Mouse (Mus musculus) left cerebral cortex, postnatal 36 days (tissue): ENCODE results near the gene Slc9a9. TPM values are rescaled to one million over a fixed set of nuclear protein-coding genes. Genes with fewer than 3 reads are reported as not detected.

Experiments
- DNase-seq, 2 experiments: peaks; one replicate each; pipeline ENCODE4 v3.0.0; 2021 to 2022; ENCODE audit warnings: low spot score in 2 of 2, mixed read lengths in 1 of 2
- intact Hi-C: fragments of 180-260 bp; cut with DNase I; formaldehyde crosslinking; loops from one replicate; pipeline ENCODE4 v1.15.1; 2025
- total RNA-seq, 2 experiments: library from RNA; stranded (reverse); gene quantifications; 2 replicates each; pipeline ENCODE4 v1.2.3; 2021

Slc9a9 gene
- total RNA-seq, 2 experiments from 2014 or later, result 20.1 to 22.5 TPM

DNA sequence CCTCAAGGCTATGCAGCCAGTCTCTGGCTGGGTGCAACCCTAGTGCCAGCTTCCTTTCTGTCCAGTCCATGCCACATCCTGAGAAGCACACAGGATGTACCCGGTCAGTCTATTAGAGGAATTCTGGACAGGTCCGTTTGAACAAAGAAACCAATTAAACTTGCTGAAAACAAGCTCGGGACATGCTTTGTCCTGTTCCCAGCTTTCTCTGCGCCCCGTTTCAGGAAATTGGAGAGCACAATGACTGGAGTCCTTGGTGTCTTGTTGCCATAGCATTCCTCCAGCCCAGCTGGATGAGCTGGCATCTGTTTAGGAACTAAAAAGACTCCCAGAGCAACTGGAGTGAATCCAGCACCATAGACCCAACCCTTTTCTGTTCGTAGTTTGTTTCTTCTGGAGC lies 419.3 kb downstream of the Slc9a9 start:
- peak in 1 of 2 experiments; percentile 31 for DNase-seq

DNA sequence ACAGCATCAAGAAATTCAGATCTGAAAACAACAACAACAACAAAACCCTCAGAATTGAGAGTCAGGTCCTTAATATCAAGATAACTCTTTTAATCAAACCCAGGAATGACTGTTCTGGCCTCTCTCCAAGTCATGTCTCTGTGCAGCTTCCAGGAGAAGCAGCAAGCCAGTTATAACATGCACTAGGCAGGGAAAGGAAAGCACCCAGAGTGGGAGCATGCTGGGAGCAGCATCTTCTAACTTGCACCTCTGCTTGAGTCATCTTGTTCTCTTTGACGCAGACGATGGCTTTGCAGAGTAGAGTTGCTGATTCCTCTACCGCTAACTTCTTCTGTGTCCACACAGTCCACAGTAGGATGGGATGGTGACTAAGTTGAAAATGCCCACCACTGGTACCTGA lies 426.8 kb downstream of the Slc9a9 start:
- DNase-seq, result no peak
- intact Hi-C loops, result no loop called here

More for the DNA sequence above, 419.3 kb downstream of the Slc9a9 start:
- intact Hi-C loops, result no loop called here

DNA sequence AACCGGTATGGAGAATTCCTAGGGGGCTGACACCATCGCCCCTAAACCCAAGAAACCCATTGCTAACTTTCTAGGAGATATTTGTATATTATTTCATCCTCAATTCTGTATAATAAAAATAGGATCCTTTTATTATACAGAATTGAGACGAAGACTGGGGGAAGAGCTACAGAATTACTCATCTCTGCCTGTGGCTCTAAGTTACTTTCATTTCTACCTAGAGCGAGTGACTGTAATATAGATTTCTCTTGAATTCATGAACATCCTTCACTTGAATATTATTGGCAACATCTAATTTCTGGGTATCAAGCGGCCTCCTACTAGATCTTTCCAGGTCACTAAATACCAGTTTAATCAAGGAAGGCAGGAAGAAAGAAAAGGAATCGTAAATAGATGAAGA lies 436.1 kb downstream of the Slc9a9 start:
- intact Hi-C loops, result no loop called here
- no peak for DNase-seq

DNA sequence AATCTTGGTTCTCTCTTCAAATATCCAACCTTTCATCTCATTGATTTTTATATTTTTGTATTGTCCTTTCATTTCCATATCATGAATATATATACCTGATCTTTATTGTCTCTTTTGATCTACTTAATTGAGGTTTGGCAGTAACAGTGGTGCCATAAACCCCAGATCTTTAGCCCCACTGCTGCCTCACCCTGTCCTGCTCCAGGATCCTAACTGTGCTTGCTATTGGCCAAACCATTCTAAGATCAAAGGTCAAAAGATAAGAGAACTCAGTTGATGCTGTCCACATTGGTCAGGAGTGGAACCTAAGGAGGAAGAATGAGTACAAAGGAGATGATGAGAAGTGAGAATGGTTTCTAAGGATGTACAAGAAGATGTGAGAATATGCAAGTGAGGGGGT lies 440.1 kb downstream of the Slc9a9 start:
- no peak for DNase-seq
- intact Hi-C loops, result no loop called here

DNA sequence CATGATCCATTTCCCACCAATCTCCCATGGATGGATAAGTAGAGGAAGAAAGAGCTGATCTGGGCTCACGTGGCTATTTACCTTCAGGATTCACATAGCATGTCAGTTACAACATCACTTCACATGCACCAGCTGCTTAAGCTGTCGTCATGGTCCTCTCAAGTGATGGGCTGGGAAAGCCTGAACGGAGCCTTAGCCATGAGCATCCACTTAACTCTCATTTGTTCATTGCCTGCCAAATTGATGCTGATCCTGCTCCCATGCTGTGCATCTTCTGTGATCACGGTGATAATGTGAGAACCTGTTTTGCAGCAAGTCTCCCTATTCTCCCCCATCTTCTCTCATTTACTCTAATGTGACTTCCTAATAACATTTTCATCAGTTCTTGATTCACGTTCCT lies 441.1 kb downstream of the Slc9a9 start:
- DNase-seq, result no peak
- intact Hi-C loops, result no loop called here

DNA sequence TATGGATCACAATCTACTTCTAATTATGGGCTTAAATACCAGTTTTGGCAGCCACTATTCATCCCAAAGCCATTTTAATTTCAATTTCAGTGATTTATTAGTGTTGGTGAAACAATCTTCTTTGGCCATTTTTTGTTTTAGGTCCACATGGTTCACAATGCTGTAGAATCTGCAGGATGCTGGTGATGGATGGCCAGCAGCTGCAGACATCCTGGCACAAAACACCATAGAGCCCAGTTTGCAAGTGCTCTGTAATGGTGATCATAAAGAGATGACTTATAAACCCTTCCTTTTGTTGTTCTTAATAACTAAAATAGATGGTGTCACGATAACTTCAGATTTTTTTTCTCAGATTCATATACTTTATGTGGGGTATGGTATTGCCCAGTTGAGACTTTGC lies 442.0 kb downstream of the Slc9a9 start:
- no peak for DNase-seq
- intact Hi-C loops, result no loop called here

DNA sequence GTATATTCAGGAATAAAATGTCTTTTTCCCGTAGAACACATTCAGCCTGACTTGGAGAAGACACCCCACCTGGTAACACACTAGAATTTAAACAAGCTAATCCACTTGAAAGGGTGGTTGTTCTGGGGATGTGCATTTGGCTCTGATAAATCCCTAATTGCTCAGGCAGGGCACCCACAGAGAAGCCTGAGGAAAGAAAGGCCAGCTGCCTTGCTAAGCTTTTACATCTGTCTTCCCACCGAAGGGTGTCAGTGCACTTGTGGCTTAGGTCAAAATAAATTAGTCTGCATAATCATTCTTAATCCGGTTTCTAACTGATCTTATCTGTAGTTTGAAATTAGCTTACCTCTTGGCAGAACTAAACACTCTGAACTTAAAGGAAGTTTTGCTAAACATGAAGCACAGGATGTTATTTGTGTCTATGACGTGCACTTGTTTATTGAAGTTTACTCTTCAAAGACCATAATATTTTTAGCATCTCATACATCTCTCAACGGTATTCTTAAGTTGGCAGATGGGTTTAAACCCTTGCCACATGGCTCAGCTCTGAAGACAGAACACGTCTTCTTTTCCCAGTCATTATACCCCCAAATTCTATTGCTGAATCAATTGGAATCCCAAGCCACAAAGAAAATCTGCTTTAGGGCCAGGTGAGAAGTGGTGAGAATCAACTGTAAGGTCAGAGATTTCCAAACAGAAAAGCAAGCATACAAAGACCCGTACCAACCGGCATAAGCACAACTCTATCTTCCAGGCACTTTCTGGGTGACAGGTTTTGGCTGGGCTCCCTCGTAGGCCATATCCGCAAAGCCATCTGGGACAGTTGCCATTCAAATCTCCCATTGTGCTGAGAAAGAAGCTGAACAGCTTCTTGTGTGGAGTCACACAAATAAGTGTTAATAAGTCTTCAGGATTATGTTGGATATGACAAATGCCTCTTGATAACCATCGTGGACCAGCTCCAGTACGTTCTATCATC lies 443.7 kb downstream of the Slc9a9 start:
- no peak for DNase-seq
- intact Hi-C loops, result no loop called here

DNA sequence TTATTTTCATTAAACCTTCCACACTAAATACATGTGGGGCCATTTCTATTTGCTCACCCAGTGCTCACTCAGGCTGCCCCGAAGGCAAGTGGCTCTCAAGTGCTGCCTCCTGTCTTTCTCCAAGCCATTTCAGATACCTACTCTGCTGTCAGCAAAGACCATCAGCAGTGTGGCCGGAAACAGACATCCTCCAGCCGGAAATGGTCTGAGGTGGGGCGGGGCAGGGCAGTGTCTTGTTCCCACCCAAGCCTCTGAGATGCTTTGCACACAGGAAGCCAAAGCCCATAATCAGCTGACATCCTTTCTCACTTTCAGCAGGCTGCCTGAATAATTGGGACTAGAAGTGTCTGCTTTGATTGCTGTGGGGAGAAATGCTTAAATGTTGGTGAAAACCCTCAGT lies 450.4 kb downstream of the Slc9a9 start:
- DNase-seq, result no peak
- intact Hi-C loops, result no loop called here

DNA sequence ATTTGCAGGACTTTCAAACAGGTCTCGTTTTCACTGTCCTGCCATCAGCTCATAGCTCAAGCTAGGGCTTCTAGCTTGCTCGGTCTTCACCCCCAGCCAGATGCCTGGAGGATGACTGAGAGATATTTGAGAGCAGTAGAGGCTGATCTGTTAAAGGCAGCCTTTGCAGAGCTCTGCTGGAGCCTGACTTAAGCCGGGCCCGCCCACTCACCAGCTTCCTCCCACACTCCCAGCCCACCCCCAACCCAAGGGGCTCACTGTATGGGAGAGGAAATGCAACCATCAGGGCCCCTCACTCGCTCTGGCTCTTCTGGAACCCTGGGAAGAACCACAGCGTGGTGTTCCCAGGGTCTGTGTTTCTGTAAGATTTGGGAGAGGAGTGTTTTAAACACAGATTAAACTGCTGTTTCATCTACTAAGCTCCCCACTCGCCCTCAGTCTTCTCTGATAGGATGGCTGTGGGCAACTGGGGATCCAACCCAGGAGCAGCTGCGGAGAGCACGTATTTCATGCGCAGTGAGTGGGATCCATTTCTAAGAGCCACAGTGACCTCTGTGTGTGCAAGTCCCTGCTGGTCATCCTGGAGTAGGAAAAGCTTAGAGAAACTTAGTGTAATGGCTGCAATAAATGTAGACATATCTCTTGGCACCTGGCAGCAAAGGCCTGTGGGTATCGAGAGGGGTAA lies 451.6 kb downstream of the Slc9a9 start:
- DNase-seq, result no peak
- intact Hi-C loops, result no loop called here

DNA sequence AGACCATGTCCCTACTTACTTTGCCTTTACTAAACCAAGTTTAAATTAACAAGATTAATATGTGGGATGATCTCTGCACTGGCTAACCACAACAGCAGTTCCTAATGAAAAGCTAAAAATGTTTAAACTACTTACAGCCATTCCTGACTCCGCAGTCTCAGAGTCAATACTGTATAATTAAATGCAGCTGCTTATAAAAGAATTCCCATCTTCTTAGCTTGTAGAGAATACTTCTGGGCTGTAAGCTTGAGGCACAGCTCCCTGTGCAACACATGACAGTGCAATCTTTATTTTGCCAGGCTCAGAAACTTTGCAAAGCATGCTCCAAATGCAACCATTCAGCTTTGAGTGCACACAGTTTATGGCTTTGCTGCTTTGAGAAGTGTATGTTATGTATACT lies 456.0 kb downstream of the Slc9a9 start:
- no peak for DNase-seq
- intact Hi-C loops, result no loop called here

DNA sequence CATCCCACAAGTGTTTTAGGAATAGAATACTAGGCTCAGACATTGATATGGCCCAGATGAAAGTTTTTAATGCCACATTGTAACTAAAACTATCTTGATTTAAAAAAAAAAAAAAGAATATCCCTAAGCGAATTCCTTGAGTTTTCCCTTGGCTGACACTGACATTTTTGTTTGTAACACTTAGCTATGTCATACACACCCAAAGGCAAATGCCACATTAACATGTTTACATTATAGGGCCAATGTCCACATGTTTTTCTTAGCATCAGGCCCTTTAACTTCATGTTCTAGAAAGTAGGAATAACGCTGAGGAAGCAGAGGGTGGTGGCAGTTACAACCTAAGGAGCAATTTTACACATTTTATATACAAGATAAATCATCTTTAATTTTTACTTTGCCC lies 458.1 kb downstream of the Slc9a9 start:
- intact Hi-C loops, result no loop called here
- no peak for DNase-seq

DNA sequence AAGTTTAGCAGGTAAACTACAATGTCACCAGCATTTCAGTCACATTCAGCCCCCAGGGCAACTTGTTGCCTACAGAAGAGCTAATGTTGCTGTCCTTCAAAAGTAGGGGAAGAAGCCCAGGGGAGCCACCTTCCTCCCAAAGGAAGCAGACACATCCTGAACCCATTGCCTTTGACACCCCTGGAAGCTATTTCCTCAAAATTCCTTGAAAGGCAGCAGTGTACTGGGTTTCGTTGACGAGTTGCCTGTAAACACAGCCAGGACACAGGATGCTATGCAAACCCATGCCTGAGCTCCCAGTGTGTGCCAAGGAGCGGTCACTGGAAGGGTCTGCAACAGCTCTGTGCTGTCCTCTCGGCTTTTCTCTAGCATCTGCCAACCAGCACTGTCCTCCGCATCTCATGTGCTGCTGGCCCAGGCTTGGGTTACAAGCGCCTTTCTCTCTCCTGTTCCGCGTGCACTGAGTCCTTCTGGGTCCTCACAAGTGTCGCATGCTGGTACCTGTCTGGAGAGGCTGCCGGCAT lies 479.6 kb downstream of the Slc9a9 start:
- DNase-seq, result no peak
- intact Hi-C loops, result no loop called here

DNA sequence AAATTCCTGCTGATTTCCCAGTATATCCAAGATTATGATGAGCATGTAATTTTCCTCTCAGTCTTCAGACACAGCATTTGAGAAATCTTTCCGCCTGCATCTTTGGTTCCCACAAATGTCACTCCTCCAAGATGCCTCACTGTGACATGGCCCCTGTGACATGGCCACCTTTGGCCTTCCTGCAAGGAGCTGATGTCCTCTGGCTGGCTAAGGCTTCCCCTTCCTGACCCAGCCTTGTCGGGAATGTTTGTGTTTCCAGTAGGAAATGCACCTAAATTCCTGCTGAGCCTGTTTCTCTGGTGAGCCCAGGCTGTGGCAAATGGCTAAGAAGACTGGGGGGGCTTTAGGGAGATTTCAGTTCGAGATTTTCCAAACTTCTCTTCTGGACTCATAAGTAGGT lies 480.4 kb downstream of the Slc9a9 start:
- DNase-seq, result no peak
- intact Hi-C loops, result no loop called here

DNA sequence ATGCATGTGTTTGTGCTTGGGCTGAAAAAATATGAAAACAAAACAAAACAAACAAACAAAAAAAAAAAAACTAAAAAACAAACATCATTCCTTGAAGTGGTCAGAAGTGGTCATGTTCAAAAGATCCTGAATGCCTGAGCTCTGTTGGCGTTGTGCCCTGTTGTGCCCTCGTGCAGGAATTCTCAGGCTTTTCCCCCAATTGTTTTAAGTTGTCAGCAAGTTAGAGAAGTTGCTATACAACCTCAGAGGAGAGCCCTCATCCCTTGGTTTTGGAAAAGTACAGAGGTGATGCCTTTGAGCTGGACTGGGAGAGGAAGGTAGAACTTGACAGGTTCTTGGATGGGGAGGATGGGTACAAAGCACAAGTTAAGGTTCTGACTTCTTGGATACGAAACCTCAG lies 480.9 kb downstream of the Slc9a9 start:
- DNase-seq, result no peak
- intact Hi-C loops, result no loop called here

DNA sequence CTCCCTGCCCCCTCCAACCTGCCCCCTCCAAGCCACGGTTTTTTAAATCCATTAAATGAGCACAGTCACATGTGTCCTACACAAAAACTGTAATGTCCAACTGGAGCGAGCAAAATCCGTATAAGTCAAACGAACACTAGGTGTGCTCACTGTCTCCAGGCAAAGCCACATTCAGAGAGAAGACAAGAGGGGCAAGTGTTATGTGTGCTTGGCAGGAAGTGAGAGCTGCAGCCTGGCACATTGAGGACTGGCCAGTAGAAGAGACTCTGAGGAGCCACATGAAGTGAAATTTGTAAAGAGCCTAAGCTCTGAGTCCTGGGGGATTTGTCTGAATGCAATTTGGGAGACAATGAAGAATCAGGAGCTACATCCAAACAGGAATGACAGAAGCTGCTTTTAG lies 481.3 kb downstream of the Slc9a9 start:
- intact Hi-C loops, result no loop called here

DNA sequence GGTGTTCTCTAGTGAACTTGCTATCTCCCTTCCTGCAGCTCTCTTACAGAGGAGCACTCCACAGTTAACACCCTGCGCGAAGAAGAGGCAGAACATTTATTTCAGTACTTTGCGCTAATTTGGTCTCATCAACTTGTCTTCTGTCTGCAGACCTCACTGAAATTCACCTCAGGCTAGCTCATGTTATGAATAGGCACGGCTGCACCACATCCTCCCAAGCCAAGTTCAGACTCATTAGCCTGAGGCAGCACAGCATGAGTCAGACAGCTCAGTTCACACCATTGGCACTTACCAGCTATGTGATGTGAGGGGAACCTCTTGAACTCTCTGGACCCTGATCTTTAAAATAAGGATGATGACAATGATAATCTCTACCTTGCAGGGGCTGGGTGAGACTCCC lies 482.0 kb downstream of the Slc9a9 start:
- no peak for DNase-seq
- intact Hi-C loops, result no loop called here

More for the DNA sequence above, 481.3 kb downstream of the Slc9a9 start:
- DNase-seq, result no peak

DNA sequence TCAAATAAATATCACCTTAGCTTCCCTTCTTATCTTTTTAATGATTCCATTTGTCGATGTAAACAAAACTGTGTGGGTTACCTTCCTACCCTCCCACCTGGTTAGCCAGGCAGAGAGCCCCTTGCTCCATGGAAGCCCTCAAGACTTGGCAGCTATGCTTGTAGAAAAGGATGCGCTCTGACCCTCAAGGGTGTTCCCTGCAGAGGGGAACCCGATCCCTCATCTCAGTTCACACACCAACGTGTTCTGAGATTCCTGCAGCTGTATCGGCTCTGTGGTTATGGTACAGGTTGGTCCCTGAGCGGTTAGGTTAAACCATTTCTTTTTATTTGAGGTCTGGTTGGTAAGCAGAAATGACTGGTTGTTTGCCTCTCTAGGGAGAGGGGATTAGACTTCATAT lies 484.3 kb downstream of the Slc9a9 start:
- DNase-seq, result no peak

DNA sequence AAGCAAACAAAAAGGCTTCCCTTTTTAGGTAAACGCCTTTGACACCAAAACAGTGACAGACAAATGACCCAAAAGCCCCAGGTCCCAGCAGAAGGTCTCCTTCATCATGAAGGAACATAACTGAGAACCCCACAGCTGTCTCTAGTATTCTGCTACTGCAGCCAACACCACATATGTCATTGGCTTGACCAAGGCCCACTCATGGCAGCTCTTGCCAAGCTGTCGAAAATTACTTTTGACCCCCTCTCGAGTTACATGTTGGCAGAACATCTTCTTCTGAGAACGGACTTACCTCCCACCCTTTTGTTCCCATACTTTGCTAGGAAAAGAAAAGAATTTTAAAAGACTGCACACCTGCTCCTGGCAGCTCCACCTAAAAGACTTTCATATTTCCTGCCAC lies 488.2 kb downstream of the Slc9a9 start:
- no peak for DNase-seq

More for the DNA sequence above, 484.3 kb downstream of the Slc9a9 start:
- intact Hi-C loops, result no loop called here

DNA sequence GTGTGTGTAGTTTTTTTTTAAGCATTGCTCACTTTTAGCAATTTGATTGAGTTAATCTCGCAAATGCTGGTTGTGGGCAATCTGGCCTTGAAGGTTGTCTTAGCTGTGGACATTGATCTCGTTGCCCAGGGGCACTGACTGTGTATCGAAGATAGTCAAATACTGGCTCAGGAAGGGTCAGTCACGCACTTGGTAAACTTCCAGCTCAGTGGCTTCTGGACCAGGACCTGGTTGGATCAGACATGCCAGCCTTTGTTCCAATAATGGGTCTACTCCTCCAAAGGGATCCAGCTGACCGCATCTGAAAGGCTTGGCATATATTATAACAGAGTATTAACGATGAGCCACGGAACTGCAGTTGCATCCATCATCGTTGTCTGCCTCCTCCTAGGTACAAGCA lies 489.2 kb downstream of the Slc9a9 start:
- DNase-seq, result no peak
- intact Hi-C loops, result no loop called here

More for the DNA sequence above, 488.2 kb downstream of the Slc9a9 start:
- intact Hi-C loops, result no loop called here

DNA sequence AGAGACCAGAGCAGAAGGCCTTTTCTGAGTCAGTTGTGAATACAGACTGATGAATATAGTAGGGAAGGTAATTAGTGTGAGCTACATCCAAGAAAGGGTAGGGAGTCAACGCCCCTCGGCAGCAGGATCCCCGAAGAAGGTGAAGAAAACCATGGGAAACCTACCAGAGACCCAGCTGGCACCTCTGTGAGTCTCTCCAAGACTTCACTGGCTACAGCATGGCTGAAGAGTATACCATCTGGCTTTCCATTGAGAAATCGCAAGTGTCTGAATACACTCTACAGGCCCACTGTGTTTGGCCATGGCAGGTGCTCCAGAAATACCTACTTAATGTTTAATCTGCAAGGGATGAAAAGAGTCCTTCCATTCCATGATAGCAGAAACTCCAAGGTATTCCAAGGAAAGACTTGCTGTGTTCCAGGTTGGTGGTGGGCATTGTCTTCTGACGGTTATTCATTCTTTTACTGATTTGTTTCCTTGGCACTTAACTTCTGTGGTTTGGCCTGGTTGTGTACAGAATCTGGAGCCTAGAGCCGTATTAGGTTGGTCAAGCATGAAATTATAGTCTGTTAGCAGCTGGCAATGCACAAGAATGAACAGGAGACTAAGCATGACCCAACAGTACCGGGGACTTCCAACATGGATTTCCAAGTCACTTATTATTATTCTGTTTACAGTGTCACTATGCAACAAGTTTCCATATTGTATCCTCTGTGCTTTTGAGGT lies 491.0 kb downstream of the Slc9a9 start:
- intact Hi-C loops, result no loop called here
- no peak for DNase-seq
